Mouse (Mus musculus) WW6 (cell line): ENCODE measurements at regions not wholly inside any gene's neighbourhood (a gene's known extent, or its start where the extent isn't known, plus 50 kb on each side); places are given as distances from the start of the nearest gene placed in this dataset.

ENCODE experiments used
- DNase-seq: peaks from one replicate; pipeline ENCODE4 v3.0.0-alpha.2; 2013; ENCODE audit warnings: low read depth, low spot score

DNA sequence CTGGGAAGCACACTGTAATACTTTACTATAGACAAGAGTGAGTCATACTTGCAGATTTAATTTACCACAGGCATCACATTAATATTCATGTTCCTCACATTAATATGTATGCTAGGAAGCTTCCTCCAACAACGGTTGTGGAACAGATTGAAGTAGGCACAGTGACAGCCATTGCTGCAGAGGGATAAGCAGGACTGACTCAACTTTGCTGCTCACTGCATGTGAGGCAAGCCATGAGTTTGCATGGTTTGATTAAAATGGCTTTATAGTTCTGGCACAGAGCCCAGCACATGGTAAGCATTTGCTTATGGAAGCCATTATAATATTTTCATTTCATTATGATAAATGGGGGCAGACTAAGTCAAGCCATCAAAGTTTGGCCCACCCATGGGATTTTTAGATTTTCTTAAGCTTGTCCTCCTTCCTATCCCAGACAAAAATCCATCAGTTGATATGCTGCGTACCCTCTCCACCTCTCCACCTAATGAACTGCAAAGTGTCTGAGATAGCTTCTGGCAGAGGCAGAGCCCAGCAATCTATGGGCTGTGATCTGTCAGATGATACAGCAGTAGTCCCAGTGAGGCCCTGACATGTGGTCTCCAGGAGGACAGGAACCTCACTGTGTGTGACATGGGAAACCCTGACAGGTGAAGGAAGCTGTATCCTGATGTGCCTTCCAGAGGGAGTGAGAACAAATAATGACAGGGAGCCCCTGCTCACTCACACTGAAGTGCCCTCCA lies 109.6 kb upstream of the Arrdc4 start:
- no peak for DNase-seq

DNA sequence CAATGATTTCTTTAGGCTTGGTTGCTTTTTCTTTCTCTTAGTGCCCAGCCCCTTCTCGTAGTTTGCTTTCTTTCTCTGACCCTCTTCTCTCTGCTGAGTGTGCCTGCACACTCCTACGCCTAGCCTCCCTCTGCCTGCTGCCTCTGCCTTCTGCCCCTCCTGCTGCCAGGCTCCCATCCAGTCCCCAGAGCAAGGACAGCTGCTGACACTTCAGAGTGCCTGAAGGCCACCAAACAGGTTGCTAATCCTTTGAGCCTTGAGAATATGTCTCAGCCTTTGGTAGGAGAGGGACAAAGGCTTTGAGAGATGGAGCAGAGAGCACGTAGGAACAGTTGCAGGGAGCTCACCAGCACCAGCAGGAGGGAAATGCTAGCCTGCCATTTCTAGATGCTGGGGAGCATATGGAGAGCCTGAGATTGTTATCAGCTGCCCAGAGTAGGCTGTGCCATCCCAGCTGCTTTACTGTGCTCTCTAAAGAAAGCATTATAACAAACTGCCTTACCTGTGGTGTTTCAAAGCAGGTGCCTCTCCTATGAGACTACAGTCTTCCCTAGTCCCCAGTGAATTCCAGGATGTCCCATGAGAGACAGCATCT lies 103.0 kb upstream of the Arrdc4 start:
- no peak for DNase-seq

DNA sequence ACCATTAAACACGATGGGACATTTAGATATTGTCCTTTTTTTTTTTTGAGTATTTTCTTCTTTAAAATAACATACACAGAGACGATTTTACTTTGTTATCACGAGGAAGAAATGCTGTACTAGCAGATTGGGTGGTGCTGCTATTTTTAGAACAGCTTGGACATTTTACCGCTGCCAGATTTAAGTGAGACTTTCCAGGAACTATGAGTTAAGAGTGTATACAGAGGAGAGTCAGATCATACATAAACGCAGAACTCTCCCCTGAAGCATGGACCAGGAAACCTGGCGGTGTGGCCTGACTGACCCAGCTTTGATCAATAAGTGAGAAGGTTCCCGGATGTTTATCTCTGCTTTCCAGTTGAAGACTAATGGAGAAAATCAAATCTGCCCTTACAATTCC lies 95.6 kb upstream of the Arrdc4 start:
- DNase-seq, result no peak

DNA sequence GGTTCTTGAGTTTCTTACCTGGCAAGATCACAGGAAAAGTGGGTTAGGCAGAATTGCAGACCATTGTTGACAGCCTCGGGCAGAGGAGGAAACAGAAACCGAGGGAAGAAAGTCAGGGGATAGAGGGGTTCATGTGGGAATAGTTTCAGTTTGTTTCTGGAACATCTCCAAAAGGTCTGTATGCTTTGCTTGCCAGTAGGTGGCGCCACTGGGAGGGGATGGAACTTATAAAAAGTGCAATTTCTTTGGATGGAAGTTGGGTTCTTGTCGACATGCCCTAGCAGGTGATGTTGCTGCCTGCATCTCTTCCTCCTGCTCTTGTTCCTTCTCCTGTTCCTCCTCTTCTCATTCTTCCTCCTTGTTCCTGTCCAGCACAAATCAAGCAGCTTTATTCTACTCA lies 94.3 kb upstream of the Arrdc4 start:
- no peak for DNase-seq

DNA sequence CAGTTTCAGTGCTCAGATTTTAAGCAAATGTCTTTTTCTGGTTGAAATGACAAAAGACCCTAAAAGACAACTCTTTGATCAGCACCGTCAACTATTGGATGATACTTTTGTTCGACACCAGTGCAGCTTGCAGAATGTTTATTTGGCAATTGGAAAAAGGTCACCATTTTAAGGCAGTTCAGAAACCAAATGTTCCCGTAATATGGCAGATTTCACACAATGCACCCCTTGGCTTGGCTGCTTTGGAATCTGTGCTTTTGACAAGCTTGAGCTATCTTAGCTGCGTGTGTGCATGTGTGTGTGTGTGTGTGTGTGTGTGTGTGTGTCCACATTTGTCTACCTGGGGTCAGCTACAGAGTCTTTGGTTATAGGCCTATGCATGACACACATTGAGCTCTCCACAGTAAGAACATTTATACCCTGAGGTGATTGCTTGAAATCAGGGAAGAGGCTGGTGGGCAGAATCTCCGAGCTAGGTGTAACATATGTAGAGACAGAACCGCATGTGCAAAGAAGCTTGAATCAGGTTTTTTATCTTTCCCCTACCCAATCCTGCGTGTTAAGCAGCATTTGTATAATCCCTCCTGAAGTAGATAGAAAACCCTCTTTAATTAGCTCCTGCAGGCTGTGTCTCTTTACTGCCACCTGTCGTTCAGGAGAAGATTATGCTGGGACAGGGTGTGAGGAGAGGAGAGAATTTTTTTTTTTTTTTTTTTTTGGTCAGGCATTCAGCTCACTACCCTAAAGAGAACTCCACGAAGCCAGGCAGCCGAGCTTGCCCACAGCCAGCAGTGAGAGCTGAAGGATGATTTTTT lies 85.1 kb upstream of the Arrdc4 start:
- no peak for DNase-seq

DNA sequence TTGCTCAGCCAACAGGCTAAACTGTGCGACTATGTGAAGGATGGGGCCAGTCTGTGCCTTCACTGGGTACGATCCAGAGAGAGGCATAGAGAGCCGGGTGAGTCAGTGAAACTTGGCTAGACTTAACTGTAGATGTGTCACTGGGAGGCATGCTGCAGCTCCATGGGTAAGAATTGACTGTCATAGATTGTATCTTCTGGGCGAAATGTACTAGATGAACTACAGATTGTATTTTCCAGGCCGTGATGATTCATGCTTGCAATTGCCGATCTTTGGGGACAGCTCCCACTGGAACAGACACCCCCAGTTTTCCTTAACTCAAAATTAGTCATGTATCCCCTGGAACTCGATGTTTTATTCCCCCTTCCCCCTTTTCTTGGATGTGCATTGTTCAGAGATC lies 84.5 kb upstream of the Arrdc4 start:
- no peak for DNase-seq

DNA sequence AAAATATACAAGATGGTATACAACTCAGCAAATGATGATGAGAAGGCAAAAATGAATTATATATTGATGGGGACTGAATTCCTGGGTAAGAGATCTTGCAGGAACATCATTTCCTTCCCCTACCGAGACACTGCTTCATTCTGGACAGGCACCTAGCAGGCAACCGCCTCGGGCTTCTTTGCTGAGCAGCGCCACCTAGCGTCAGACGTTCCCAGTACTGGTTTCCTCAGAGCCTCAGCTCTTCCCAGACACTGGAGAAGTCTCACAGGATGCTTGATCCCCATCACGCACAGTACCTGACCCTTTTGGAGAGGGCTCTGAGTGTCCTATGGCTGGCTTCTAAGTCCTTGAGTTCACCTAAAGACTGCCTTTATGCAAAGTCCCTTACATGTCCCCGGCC lies 80.8 kb upstream of the Arrdc4 start:
- DNase-seq, result peak; percentile 31

DNA sequence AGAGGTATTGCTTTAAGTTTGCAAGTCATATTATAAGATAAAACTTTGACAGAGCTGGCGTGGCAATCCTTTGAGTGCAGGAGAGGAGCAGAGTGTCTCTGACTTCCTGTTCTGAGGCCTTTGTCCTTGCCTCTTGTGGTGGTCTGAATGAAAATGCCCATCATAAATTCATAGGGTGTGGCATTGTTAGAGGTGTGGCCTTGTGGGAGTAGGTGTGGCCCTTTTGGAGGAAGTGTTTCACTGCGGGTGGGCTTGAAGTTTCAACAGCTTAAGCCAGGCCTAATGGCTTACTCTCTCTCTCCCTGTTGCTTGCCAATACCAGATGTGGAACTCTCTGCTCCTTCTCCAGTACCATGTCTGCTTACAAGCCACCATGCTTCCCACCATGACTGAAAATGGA lies 75.4 kb upstream of the Arrdc4 start:
- no peak for DNase-seq

DNA sequence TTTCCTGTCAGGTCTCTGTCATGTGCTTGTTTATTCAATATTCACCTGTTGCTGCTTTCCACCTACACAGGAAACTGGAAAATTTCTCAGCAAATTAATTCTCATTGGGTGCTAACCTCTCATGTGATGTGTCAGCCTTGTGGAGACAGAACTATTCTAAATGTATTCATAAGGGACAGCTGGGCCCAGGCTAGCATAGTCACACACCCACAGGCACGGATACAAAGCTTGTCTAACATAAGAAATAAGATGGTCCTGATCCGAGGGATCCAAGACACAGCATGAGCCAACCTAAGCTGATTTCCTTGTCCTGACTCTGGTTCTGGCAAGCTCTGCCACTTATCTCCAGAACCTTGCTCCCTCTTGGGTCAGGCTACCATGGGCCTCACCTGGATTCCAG lies 74.6 kb upstream of the Arrdc4 start:
- DNase-seq, result no peak

DNA sequence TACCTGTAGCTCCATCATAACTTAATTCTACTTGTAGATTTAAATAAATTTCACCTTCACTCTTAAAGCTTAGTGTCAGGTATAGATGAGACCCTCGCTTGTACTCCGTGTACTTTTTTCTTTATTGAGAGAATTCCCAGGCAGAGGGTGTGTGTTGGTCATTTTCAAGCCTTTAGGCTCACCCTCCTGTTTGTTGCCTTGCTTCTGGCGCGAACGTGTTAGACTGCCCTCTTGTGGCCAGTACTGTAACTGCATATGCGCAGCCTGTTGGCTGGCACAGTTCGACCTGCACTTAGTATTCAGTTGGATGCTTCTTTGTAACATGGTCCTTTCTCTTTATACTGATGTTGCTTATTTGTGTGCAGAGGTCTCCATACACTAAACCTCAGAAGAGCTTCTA lies 74.1 kb upstream of the Arrdc4 start:
- no peak for DNase-seq

DNA sequence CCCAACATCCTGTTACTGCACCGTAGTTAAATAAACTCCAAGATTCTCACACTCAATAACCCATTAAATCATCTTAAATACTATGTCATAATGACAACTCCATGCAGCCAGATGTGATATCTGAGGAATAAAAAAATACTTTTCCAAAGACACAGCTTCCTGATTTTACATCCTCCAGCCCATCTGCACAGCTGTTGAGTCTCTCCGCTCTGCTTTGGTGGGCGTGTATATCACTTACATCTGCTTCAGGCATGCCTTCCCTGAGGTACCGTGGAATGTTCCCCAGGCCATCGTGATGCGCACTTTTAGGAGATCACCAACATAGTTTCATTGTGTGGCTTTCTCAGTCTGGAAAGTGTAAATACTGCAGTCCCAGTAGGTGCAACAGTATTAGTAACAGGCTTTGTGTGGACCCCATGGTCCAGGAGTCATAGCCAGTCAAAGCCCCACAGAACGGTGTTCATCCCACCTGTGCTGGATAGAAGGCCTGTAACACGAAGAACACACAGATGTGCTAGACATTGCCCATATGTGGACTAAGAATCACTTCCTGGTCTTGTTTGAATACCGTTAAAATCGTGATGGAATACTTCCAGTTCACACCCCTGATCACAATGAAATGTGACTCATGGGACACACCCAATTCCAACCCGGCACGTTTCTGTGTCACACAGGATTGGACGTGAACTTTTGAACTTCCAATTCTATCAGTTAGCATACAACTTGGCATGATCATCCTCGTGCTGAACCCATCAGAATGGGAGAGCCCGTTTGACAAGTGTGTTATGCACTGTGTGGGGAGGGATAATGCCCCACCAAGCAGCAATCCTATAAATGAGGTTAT lies 66.0 kb upstream of the Arrdc4 start:
- DNase-seq, result no peak

DNA sequence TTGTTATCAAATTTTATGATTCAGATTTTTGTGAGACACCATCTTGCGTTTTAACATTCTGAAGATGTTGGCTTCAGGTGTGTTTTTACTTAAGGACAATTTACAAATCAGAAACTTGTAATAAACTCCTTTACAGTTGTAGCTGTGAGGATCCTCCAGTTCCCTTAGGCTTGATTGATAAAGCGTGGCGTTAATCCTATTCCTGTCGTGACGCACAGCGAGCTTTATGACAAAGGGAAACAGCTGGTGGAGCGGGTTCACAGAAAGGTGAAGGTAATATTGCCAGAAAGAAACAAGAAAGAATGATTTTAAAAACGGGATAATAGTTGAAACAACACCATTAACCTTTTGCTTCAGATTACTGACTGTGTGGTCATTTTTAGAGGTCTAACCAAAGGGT lies 60.7 kb upstream of the Arrdc4 start:
- DNase-seq, result no peak
